8 mouse cellular contexts compared by ENCODE assay signal in the genomic region with DNA sequence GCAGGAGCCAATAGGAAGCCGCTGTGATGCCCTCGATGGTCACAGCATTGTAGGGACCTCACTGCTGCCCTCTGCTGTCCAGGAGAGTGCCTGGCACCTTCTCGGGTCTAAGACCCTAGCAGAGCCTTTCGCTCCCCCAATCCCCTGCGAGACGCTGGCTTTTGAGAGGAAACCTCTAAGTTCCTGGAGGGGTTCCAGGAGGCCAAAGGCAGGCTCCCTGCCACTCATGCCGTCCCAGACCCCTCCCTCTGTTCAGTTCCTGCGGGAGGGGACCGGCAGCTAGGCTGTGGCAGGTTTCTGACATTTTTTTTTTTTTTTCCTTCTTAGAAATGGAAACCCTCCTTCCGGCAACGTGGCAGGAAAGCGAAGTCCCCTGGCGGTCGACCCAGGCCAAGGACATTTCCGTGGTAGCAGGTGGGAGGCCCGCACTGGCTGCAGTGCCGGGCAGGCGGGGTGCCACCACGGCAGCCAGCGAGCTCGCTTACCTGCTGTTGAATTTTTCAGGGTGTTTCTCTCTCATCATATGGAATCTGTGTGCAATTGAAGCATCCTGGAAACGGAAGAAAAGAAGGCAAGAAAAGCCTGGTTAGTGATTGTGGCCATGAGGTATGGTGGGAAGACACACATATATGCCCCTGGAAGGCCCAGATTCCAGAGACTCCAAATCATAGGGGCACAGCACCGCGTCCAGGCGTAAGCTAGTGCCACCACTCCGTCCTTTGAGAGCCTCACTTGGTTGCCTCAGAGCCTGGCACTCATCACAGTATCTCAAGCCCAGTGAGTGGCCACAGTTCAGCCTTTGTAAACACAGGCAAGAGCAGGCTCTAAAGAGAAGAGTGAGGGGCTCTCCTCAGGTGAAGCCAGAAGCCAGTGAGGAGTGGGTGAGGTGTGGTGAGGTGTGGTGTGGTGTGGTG.
DNase-seq lines count a peak whose midpoint lies in the region; ATAC-seq lines count a peak whose summit lies in the region.

No protein-coding gene starts in this region.

- peaks cover 4% of the 10 kb centered on the region; the same call in 1 of the 2 replicates for H3K27me3 ChIP-seq in hindbrain, embryonic 13.5 days

- peak overlapping the region; percentile 44 for H3K4me3 ChIP-seq in hindbrain, embryonic 13.5 days

- H3K27ac ChIP-seq in hindbrain, embryonic 13.5 days: peak overlapping the region; percentile 75

- peak overlapping the region; percentile 65 for H3K4me2 ChIP-seq in hindbrain, embryonic 13.5 days

- WGBS in hindbrain, embryonic 13.5 days: 8% methylated on average over 26 of the region's 26 CpGs

- peak overlapping the region; percentile 63 for H3K9ac ChIP-seq in hindbrain, embryonic 13.5 days

- no peaks in the 10 kb centered on the region for H3K36me3 ChIP-seq in hindbrain, embryonic 13.5 days

- peak; percentile 96 for DNase-seq in R1 (ENCODE audit: low read depth, low spot score)
- peak; percentile 93 to 94 for DNase-seq in cerebellum, postnatal 14 days
- DNase-seq in frontal cortex, postnatal 14 days (ENCODE audit: low spot score in 2 of 2): peak; percentile 77
- DNase-seq in layer of hippocampus, postnatal 25 days (ENCODE audit: extremely low spot score in 1 of 2, low spot score in 1 of 2): peak; percentile 73 to 88
- peak; percentile 85 for DNase-seq in lung, postnatal 25 days (ENCODE audit: low spot score)
- peak; percentile 93 for DNase-seq in retina, embryonic 14.5 days (ENCODE audit: low spot score)
- DNase-seq in thymus, postnatal 4 days: peak; percentile 94

- ATAC-seq in hindbrain, embryonic 13.5 days (ENCODE audit: low FRiP score): peak; percentile 84

- H3K4me1 ChIP-seq in hindbrain, embryonic 13.5 days (replicated peaks): peaks cover 20% of the 10 kb centered on the region

- H3K9me3 ChIP-seq in hindbrain, embryonic 13.5 days: no peaks in the 10 kb centered on the region

Comparison
In these comparisons a context has a peak if more than half of its experiments do, and no peak if none do; other contexts are left out.
1. Peak in every context shown above with its lines: DNase-seq, ATAC-seq, H3K4me3 ChIP-seq and H3K27ac ChIP-seq.